Mouse (Mus musculus) B cell, adult 2 months (primary cell): ENCODE data around the gene Ranbp3.
"Not testable (repeated sequence)": the region's sequence is repeated elsewhere in the genome, so short reads cannot be mapped to it uniquely, and the experiment has no call there.

Experiments
- DNase-seq, 2 experiments: peaks; one replicate each; pipeline ENCODE4 v3.0.0; 2022

Gene Ranbp3

GRCm38 (mm10) chr17:56672941-56673646 is at the start of gene Ranbp3:
Gene Ranbp3, plus strand, starts transcription at chr17:56673294.
- peak; percentile 98 for DNase-seq

GRCm38 (mm10) chr17:56625495-56625894 is 47.6 kb upstream of the Ranbp3 start:
- peak in 1 of 2 experiments; percentile 16 for DNase-seq

- DNase-seq: no peak
These were observed 46.8 kb upstream of the Ranbp3 start for GRCm38 (mm10) chr17:56626260-56626659.

- DNase-seq: peak; percentile 98
These were observed 46.2 kb upstream of the Ranbp3 start, which contains the start of gene Lonp1 for GRCm38 (mm10) chr17:56626754-56627470. Gene Lonp1, minus strand, starts transcription at chr17:56626887.

- DNase-seq: peak; percentile 26 to 32
These were observed 45.4 kb upstream of the Ranbp3 start, which contains the start of gene Catsperd for GRCm38 (mm10) chr17:56627530-56628277. Gene Catsperd, plus strand, starts transcription at chr17:56628143.

GRCm38 (mm10) chr17:56629800-56630781 is 43.0 kb upstream of the Ranbp3 start:
- DNase-seq: not testable (repeated sequence)

- DNase-seq: no peak
These were observed 41.3 kb upstream of the Ranbp3 start for GRCm38 (mm10) chr17:56631807-56632206.

GRCm38 (mm10) chr17:56634023-56634422 is 39.1 kb upstream of the Ranbp3 start:
- peak; percentile 73 to 81 for DNase-seq

GRCm38 (mm10) chr17:56643237-56643636 is 29.9 kb upstream of the Ranbp3 start:
- no peak for DNase-seq

GRCm38 (mm10) chr17:56647546-56647945 is 25.5 kb upstream of the Ranbp3 start:
- DNase-seq: no peak

GRCm38 (mm10) chr17:56651801-56652200 is 21.3 kb upstream of the Ranbp3 start:
- no peak for DNase-seq

GRCm38 (mm10) chr17:56654771-56655170 is 18.3 kb upstream of the Ranbp3 start:
- no peak for DNase-seq

GRCm38 (mm10) chr17:56655311-56655710 is 17.8 kb upstream of the Ranbp3 start:
- no peak for DNase-seq

GRCm38 (mm10) chr17:56656171-56656570 is 16.9 kb upstream of the Ranbp3 start:
- DNase-seq: no peak

GRCm38 (mm10) chr17:56663659-56664058 is 9.4 kb upstream of the Ranbp3 start:
- no peak for DNase-seq

- no peak for DNase-seq
These were observed 8.8 kb upstream of the Ranbp3 start for GRCm38 (mm10) chr17:56664333-56664732.

GRCm38 (mm10) chr17:56666384-56666783 is 6.7 kb upstream of the Ranbp3 start:
- DNase-seq: no peak

- DNase-seq: no peak
These were observed 5.5 kb upstream of the Ranbp3 start for GRCm38 (mm10) chr17:56667591-56667990.

GRCm38 (mm10) chr17:56668384-56669144 is 4.5 kb upstream of the Ranbp3 start:
- DNase-seq: peak; percentile 92 to 93

- DNase-seq: no peak
These were observed 3.3 kb upstream of the Ranbp3 start for GRCm38 (mm10) chr17:56669766-56670165.
